Mouse (Mus musculus): ENCODE data around the gene Olfr557.

The Olfr557 gene

DNA sequence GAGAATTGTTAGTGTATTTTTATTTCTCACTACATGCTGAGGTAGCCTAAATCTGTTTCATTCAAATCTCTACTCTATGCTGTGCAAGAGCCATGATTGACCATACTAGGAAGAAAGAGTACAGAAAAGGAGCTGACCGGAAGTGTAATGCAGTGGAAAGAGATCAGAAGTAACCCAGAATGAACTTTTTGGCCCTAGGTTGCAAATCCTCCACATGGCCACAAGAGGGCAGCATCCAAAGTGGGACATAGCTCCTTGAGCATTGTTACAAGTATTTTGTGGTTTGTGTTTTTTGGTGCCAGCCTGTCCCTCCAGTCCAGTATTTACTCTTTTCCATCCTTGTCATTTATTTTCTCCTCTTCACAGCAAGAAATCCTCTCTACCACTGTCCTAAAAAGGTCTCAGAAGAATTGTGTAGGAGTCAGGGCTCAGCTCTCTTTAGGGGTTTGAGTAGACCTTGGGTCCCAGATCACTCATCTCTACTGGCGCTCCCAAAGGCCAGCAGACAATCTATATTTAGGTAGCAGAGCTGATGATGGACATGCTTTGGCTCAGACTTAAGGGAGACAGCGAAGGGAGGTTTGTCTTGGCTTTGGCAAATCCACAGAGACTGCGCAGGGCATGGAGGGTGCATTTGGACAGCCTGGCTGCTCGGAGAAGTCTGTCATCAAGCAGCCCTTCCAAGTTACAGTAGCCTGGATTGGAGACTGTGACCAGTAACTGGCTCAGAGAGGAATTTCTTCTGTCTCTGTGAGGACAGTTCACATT is at the start of gene Olfr557:
Gene Olfr557, plus strand, starts transcription at position 553 of the 768 bp plus-strand sequence.
- in situ Hi-C loops (cut with MboI; ENCODE audit: low sequenced_read_pairs): no loop called here

GRCm38 (mm10) chr7:102658523-102658922 is 37.2 kb upstream of the Olfr557 start, which contains the start of gene Olfr555:
Gene Olfr555 (plus strand): TSS chr7:102658823.
- in situ Hi-C loops (cut with MboI; ENCODE audit: low sequenced_read_pairs): no loop called here

GRCm38 (mm10) chr7:102664599-102664998 is 31.1 kb upstream of the Olfr557 start, which contains the start of gene Olfr556:
Gene Olfr556 (plus strand): TSS chr7:102664899.
- in situ Hi-C loops (cut with MboI; ENCODE audit: low sequenced_read_pairs): no loop called here

DNA sequence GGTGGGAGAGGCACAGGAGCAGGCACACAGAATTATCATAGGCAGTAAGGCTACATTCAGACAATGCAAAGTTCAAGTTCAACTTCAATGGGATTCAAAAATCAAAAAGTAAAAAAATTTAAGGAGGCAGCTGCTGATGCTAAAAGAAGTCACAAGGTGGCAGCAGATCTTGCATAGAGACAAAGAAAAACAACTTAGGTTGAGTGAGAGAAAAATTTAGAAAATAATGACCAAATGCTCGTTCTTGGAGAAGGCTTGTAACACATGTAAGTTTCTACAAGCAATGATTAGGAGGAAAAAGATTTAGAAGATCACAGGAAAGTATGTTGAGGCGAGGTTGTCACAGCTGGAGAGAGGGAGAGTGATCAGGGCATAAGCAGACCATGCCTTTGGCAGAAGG is 30.3 kb upstream of the Olfr557 start:
- in situ Hi-C loops (cut with MboI; ENCODE audit: low sequenced_read_pairs): no loop called here

GRCm38 (mm10) chr7:102676225-102676624 is 19.5 kb upstream of the Olfr557 start:
- in situ Hi-C loops (cut with MboI; ENCODE audit: low sequenced_read_pairs): no loop called here

- in situ Hi-C loops (cut with MboI; ENCODE audit: low sequenced_read_pairs): no loop called here
These were observed 13.8 kb upstream of the Olfr557 start for GRCm38 (mm10) chr7:102681916-102682315.

DNA sequence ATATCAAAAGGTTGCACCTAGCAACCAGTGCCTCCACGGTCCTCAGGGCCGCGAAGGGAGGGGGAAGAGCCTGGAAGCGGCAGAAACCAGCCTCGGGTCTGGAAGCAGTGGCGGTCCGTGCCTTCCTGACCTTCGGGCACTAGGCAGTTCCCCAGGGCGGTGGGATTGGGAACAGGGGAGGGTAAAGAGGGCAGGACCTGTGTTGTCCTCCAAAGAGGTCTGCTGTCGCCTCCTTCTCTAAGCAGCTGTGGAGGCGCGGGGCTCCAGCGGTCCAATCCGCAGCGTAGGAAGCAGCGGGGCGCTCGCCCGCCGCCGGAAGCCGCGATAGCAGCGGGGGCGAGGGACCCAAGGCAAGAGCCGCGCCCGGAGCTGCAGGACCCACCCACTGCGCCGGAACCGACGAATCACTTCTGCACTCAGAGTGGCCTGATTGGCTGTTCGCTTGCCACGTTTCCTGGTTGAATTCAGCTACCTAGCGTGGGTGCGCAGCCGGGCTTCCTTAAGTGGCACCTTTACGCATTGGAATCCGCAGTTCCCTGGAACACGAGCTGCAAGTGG is 8.7 kb upstream of the Olfr557 start, which contains the start of gene Trim68:
Gene Trim68, minus strand, starts transcription at position 384 of the 558 bp plus-strand sequence.
- in situ Hi-C loops (cut with MboI; ENCODE audit: low sequenced_read_pairs): no loop called here

DNA sequence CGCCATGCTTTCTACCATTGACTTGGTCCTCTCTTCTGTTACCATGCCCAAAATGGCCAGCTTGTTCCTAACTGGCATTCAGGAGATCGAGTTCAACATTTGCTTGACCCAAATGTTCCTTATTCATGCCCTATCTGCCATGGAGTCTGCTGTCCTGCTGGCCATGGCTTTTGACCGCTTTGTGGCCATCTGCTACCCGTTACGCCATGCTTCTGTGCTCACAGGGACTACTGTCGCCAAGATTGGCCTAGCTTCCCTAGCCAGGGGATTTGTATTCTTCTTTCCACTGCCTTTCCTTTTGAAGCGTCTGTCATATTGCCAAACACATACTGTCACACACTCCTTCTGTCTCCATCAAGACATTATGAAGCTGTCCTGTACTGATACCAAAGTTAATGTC is 2.8 kb downstream of the Olfr557 start:
- in situ Hi-C loops (cut with MboI; ENCODE audit: low sequenced_read_pairs): no loop called here

DNA sequence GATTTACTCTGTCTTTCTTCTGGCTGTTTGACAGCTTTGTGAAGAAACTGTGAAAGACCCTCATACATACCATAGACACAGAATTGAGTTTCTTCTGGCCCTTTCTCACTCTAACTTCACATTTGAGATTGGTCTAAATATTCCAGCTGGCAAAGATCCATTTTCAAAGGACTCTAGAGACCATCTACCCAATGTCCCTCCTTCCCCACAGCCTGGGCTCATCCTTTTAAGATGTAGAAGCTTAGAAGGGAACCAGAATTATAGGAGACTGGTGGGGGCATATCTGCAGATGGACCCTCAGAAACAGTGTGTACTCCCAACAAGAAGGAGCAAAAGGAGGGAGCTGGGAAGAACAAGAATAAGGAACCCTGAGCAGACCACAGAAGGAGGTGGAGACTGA is 6.2 kb downstream of the Olfr557 start, which contains the start of gene Olfr558:
Gene Olfr558, plus strand, starts transcription at position 301 of the 400 bp plus-strand sequence.
- in situ Hi-C loops (cut with MboI; ENCODE audit: low sequenced_read_pairs): no loop called here

GRCm38 (mm10) chr7:102718970-102719369 is 23.3 kb downstream of the Olfr557 start, which contains the start of gene Olfr33:
Gene Olfr33 (minus strand): TSS chr7:102719070.
- in situ Hi-C loops (cut with MboI; ENCODE audit: low sequenced_read_pairs): no loop called here

GRCm38 (mm10) chr7:102727391-102727790 is 31.7 kb downstream of the Olfr557 start, which contains the start of gene Olfr559:
Gene Olfr559 (minus strand): TSS chr7:102727491.
- in situ Hi-C loops (cut with MboI; ENCODE audit: low sequenced_read_pairs): no loop called here

- in situ Hi-C loops (cut with MboI; ENCODE audit: low sequenced_read_pairs): no loop called here
These were observed 38.1 kb downstream of the Olfr557 start for GRCm38 (mm10) chr7:102733793-102734192.

- in situ Hi-C loops (cut with MboI; ENCODE audit: low sequenced_read_pairs): no loop called here
These were observed 42.0 kb downstream of the Olfr557 start for GRCm38 (mm10) chr7:102737705-102738104.

All from CH12F3 (cell line).